Comparison of ENCODE assay signal across 8 mouse cellular contexts in genomic region chr7:130380769-130381355, GRCm38 (mm10).
DNase-seq lines count a peak whose midpoint lies in the region; ATAC-seq and TF ChIP-seq lines count a peak whose summit lies in the region.

No protein-coding gene starts in this region.

- peak overlapping the region; percentile 60 for H3K27ac ChIP-seq in forebrain, embryonic 13.5 days
- no peak overlapping the region for H3K27ac ChIP-seq in forebrain, embryonic 11.5 days (ENCODE audit: low read depth, low read length)
- no peak overlapping the region for H3K27ac ChIP-seq in liver, postnatal 0 days (ENCODE audit: low read depth)
- H3K27ac ChIP-seq in liver, embryonic 12.5 days: no peak overlapping the region
- H3K27ac ChIP-seq in limb, embryonic 10.5 days: no peak overlapping the region

- WGBS in forebrain, embryonic 13.5 days: 82% methylated on average over 8 of the region's 8 CpGs
- 85% methylated on average over 8 of the region's 8 CpGs for WGBS in forebrain, embryonic 11.5 days
- 78% methylated on average over 8 of the region's 8 CpGs for WGBS in liver, postnatal 0 days (ENCODE audit: insufficient replicate concordance)
- 77% methylated on average over 8 of the region's 8 CpGs for WGBS in liver, embryonic 12.5 days (ENCODE audit: insufficient replicate concordance)
- 87% methylated on average over 8 of the region's 8 CpGs for WGBS in limb, embryonic 10.5 days

- H3K4me1 ChIP-seq in forebrain, embryonic 13.5 days: peaks cover 26% of the 10 kb centered on the region
- no peaks in the 10 kb centered on the region; the same call in 1 of the 2 replicates for H3K4me1 ChIP-seq in forebrain, embryonic 11.5 days (replicated peaks; ENCODE audit: control insufficient read depth, insufficient read depth, low read length)
- H3K4me1 ChIP-seq in liver, postnatal 0 days (ENCODE audit: insufficient read depth): no peaks in the 10 kb centered on the region
- H3K4me1 ChIP-seq in liver, embryonic 12.5 days: no peaks in the 10 kb centered on the region
- H3K4me1 ChIP-seq in limb, embryonic 10.5 days: no peaks in the 10 kb centered on the region

- no peak for ATAC-seq in forebrain, embryonic 13.5 days
- no peak for ATAC-seq in forebrain, embryonic 11.5 days (replicated peaks; ENCODE audit: low FRiP score)
- ATAC-seq in liver, postnatal 0 days: no peak
- no peak for ATAC-seq in liver, embryonic 12.5 days
- ATAC-seq in inflammation-experienced regulatory T-cells, adult 6 months: no peak

- H3K9ac ChIP-seq in forebrain, embryonic 13.5 days: no peak overlapping the region
- no peak overlapping the region for H3K9ac ChIP-seq in forebrain, embryonic 11.5 days (ENCODE audit: low read length)
- H3K9ac ChIP-seq in liver, postnatal 0 days (replicated peaks): no peak overlapping the region
- H3K9ac ChIP-seq in liver, embryonic 12.5 days: no peak overlapping the region

- peaks cover 22% of the 10 kb centered on the region for H3K27me3 ChIP-seq in forebrain, embryonic 13.5 days
- H3K27me3 ChIP-seq in forebrain, embryonic 11.5 days (ENCODE audit: control insufficient read depth, insufficient read depth, low read length): peaks cover 15% of the 10 kb centered on the region
- no peaks in the 10 kb centered on the region for H3K27me3 ChIP-seq in liver, postnatal 0 days (ENCODE audit: insufficient read depth, low read length)
- H3K27me3 ChIP-seq in liver, embryonic 12.5 days (replicated peaks): no peaks in the 10 kb centered on the region
- H3K27me3 ChIP-seq in limb, embryonic 10.5 days (ENCODE audit: low read depth, poor library complexity, severe bottlenecking): no peaks in the 10 kb centered on the region

- H3K9me3 ChIP-seq in forebrain, embryonic 13.5 days (replicated peaks): 0 out of 2 replicates have a peak, but pooled peaks cover 5% of the 10 kb centered on the region
- H3K9me3 ChIP-seq in forebrain, embryonic 11.5 days (ENCODE audit: control insufficient read depth, low read length): peaks cover 3% of the 10 kb centered on the region; the same call in 1 of the 2 replicates
- H3K9me3 ChIP-seq in liver, postnatal 0 days (ENCODE audit: low read length): no peaks in the 10 kb centered on the region
- H3K9me3 ChIP-seq in liver, embryonic 12.5 days (replicated peaks): no peaks in the 10 kb centered on the region
- no peaks in the 10 kb centered on the region for H3K9me3 ChIP-seq in limb, embryonic 10.5 days (replicated peaks)

- 0 out of 2 replicates have a peak, but pooled peaks cover 5% of the 10 kb centered on the region for H3K36me3 ChIP-seq in forebrain, embryonic 13.5 days (ENCODE audit: poor library complexity, severe bottlenecking)
- H3K36me3 ChIP-seq in forebrain, embryonic 11.5 days (ENCODE audit: control insufficient read depth, insufficient read depth, low read length): no peaks in the 10 kb centered on the region
- H3K36me3 ChIP-seq in liver, postnatal 0 days (replicated peaks; ENCODE audit: insufficient read depth, low read length): no peaks in the 10 kb centered on the region
- H3K36me3 ChIP-seq in liver, embryonic 12.5 days: no peaks in the 10 kb centered on the region
- no peaks in the 10 kb centered on the region for H3K36me3 ChIP-seq in limb, embryonic 10.5 days

- no peak for TF ChIP-seq EP300 in liver, postnatal 0 days (IDR thresholded peaks at IDR 0.05; ENCODE audit: low read depth)

- DNase-seq in forebrain, embryonic 11.5 days (ENCODE audit: low spot score): no peak
- no peak for DNase-seq in liver, postnatal 0 days
- peak; percentile 84 to 91 for DNase-seq in cerebellum, postnatal 14 days
- DNase-seq in lung, postnatal 10 days: peak; percentile 51
- DNase-seq in limb, embryonic 10.5 days (ENCODE audit: low spot score): no peak

- no peak overlapping the region for H3K4me2 ChIP-seq in forebrain, embryonic 13.5 days
- H3K4me2 ChIP-seq in forebrain, embryonic 11.5 days (ENCODE audit: low read depth, low read length, severe bottlenecking): no peak overlapping the region
- no peak overlapping the region for H3K4me2 ChIP-seq in liver, postnatal 0 days (ENCODE audit: low read depth, low read length)
- H3K4me2 ChIP-seq in liver, embryonic 12.5 days: no peak overlapping the region

- 0 out of 2 replicates have a peak, but pooled peaks have one; percentile 25 for TF ChIP-seq CTCF in liver, postnatal 0 days (IDR thresholded peaks at IDR 0.05; ENCODE audit: low read depth)

- H3K4me3 ChIP-seq in forebrain, embryonic 13.5 days: no peak overlapping the region
- H3K4me3 ChIP-seq in forebrain, embryonic 11.5 days (ENCODE audit: low read depth, low read length): no peak overlapping the region
- no peak overlapping the region for H3K4me3 ChIP-seq in liver, postnatal 0 days (ENCODE audit: low read depth, low read length)
- H3K4me3 ChIP-seq in liver, embryonic 12.5 days: no peak overlapping the region
- H3K4me3 ChIP-seq in limb, embryonic 10.5 days: no peak overlapping the region

Comparison
In these comparisons a context has a peak if more than half of its experiments do, and no peak if none do; other contexts are left out.
1. DNase-seq: peak in cerebellum, postnatal 14 days (2 of 2) and lung, postnatal 10 days (single experiment); none in forebrain, embryonic 11.5 days (single experiment), liver, postnatal 0 days (single experiment) and limb, embryonic 10.5 days (single experiment).